Mouse (Mus musculus) E14TG2a.4 (cell line): ENCODE measurements around the gene Sugct.

Experiments
- CTCF ChIP-seq: conservative IDR thresholded peaks from 2 replicates; pipeline ENCODE4 v1.5.1; 2014; ENCODE audit warnings: low read length
- POU5F1 ChIP-seq: IDR thresholded peaks from 2 replicates; pipeline ENCODE4 v1.6.1; 2014; ENCODE audit warnings: low read length, borderline replicate concordance

DNA sequence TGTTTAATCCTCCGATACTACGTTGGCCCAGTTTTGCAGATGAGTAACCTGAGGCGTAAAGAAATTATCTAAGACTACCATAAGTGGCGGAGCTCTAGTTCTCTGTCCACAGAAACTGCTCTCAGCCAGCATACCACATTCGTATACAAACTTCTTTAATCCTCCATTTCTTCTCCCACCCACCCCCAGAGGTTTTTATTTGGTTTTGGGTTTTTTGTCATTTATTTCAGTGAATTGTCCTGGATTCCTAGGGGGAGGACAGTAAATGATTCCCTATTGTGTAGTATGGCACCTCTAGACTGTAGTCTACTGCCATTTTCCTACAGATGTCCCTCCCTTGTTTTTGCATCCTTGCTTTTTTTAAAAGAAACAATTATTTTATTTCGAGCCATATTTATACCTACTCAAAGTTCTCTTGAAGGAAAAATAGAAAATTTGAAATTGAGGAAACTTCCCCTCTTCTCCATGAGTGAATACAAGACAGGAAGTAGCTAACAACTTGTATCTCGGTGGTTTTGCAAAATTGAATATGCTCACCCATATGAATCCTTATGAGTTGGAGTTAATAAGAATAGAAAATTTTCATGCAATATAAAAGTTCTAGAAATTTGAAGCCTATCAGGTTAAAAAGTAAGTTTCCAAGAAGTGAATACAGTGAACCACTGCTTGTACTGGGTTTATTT lies 686 bp upstream of the Sugct start:
- TF ChIP-seq CTCF (no peak), POU5F1 (no peak)
